16 mouse cellular contexts compared by ENCODE assay signal in the genomic region with DNA sequence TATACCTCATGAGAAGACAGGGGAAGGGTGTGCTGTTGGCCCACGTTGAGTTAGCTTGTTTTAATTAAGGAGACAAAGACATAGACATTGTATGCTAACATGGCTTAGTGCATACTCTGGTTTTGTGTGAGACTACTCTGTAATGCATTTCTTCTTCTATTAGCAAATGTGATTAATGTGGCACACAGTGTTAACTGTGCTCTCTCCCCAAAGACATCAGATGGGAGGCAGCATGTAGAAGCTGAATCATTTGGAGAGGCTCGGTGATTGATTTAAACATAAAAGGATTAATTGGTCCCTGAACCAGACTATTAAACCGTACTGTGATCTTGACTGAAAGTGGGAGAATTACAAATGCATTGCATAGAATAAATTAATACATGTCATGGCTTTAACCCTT.
DNase-seq lines count a peak whose midpoint lies in the region; ATAC-seq lines count a peak whose summit lies in the region.
"Had no signal": no experiment of that assay in that cellular context is flagged by ENCODE, and none has a peak within 500 bp of the region (broad histone marks: within the 10 kb centered on the region; RNA-seq: fewer than 3 reads in every experiment).

No protein-coding gene starts in this region.

- 9% methylated on average over 3 of the region's 3 CpGs for WGBS in forebrain, embryonic 13.5 days
- WGBS in forebrain, embryonic 11.5 days, result 40% methylated on average over 3 of the region's 3 CpGs
- WGBS in neural tube, embryonic 11.5 days, result 61% methylated on average over 3 of the region's 3 CpGs
- 18% methylated on average over 3 of the region's 3 CpGs for WGBS in hindbrain, embryonic 15.5 days
- WGBS in neural tube, embryonic 15.5 days, result 24% methylated on average over 3 of the region's 3 CpGs

- H3K9me3 ChIP-seq in forebrain, embryonic 13.5 days (replicated peaks), result no peaks in the 10 kb centered on the region
- no peaks in the 10 kb centered on the region for H3K9me3 ChIP-seq in forebrain, embryonic 11.5 days (ENCODE audit: control insufficient read depth, low read length)
- H3K9me3 ChIP-seq in neural tube, embryonic 11.5 days (ENCODE audit: control insufficient read depth, low read length), result no peaks in the 10 kb centered on the region
- no peaks in the 10 kb centered on the region for H3K9me3 ChIP-seq in hindbrain, embryonic 15.5 days
- no peaks in the 10 kb centered on the region for H3K9me3 ChIP-seq in neural tube, embryonic 15.5 days (replicated peaks)
- H3K9me3 ChIP-seq: G1E; heart, embryonic 10.5 days; limb, embryonic 10.5 days had no signal

- H3K4me3 ChIP-seq in forebrain, embryonic 13.5 days, result no peak overlapping the region
- no peak overlapping the region for H3K4me3 ChIP-seq in forebrain, embryonic 11.5 days (ENCODE audit: low read depth, low read length)
- H3K4me3 ChIP-seq in neural tube, embryonic 11.5 days (ENCODE audit: low read depth, low read length), result no peak overlapping the region
- H3K4me3 ChIP-seq in hindbrain, embryonic 15.5 days, result no peak overlapping the region
- no peak overlapping the region for H3K4me3 ChIP-seq in neural tube, embryonic 15.5 days (replicated peaks)
- H3K4me3 ChIP-seq: heart, embryonic 10.5 days; limb, embryonic 10.5 days had no signal

- H3K4me2 ChIP-seq in forebrain, embryonic 13.5 days, result peak overlapping the region; percentile 2
- no peak overlapping the region for H3K4me2 ChIP-seq in forebrain, embryonic 11.5 days (ENCODE audit: low read depth, low read length, severe bottlenecking)
- H3K4me2 ChIP-seq in neural tube, embryonic 11.5 days (ENCODE audit: low read depth), result no peak overlapping the region
- H3K4me2 ChIP-seq in hindbrain, embryonic 15.5 days, result no peak overlapping the region
- H3K4me2 ChIP-seq in neural tube, embryonic 15.5 days, result no peak overlapping the region

- DNase-seq in forebrain, embryonic 11.5 days (ENCODE audit: low spot score), result no peak
- no peak for DNase-seq in neural tube, embryonic 11.5 days (ENCODE audit: low spot score)
- DNase-seq in neural tube, embryonic 10.5 days (ENCODE audit: extremely low spot score, low spot score), result no peak
- no peak for DNase-seq in layer of hippocampus, adult 11-12 months (ENCODE audit: low spot score)
- DNase-seq: adrenal gland, postnatal 14 days; kidney, adult 18-20 months; liver, postnatal 0 days; lung, postnatal 10 days had no signal

- H3K36me3 ChIP-seq in forebrain, embryonic 13.5 days (ENCODE audit: poor library complexity, severe bottlenecking), result no peaks in the 10 kb centered on the region
- no peaks in the 10 kb centered on the region for H3K36me3 ChIP-seq in forebrain, embryonic 11.5 days (ENCODE audit: control insufficient read depth, insufficient read depth, low read length)
- no peaks in the 10 kb centered on the region for H3K36me3 ChIP-seq in neural tube, embryonic 11.5 days (ENCODE audit: control insufficient read depth, insufficient read depth, low read length)
- H3K36me3 ChIP-seq in hindbrain, embryonic 15.5 days, result no peaks in the 10 kb centered on the region
- H3K36me3 ChIP-seq in neural tube, embryonic 15.5 days, result no peaks in the 10 kb centered on the region
- H3K36me3 ChIP-seq: heart, embryonic 10.5 days; limb, embryonic 10.5 days had no signal

- H3K9ac ChIP-seq in forebrain, embryonic 13.5 days, result no peak overlapping the region
- H3K9ac ChIP-seq in forebrain, embryonic 11.5 days (ENCODE audit: low read length), result no peak overlapping the region
- no peak overlapping the region for H3K9ac ChIP-seq in neural tube, embryonic 11.5 days (ENCODE audit: low read length)
- no peak overlapping the region for H3K9ac ChIP-seq in hindbrain, embryonic 15.5 days
- no peak overlapping the region for H3K9ac ChIP-seq in neural tube, embryonic 15.5 days (replicated peaks)
- H3K9ac ChIP-seq: liver, postnatal 0 days had no signal

- H3K27ac ChIP-seq in forebrain, embryonic 13.5 days, result peak overlapping the region; percentile 83
- H3K27ac ChIP-seq in forebrain, embryonic 11.5 days (ENCODE audit: low read depth, low read length), result no peak overlapping the region; the same call in 1 of the 2 replicates
- 0 out of 2 replicates have a peak overlapping the region, but pooled peaks have one; percentile 7 for H3K27ac ChIP-seq in neural tube, embryonic 11.5 days (ENCODE audit: low read depth, low read length)
- peak overlapping the region; percentile 43 for H3K27ac ChIP-seq in hindbrain, embryonic 15.5 days (replicated peaks)
- H3K27ac ChIP-seq in neural tube, embryonic 15.5 days (replicated peaks), result peak overlapping the region; percentile 48; the same call in 1 of the 2 replicates
- H3K27ac ChIP-seq: heart, embryonic 10.5 days; kidney, postnatal 0 days; limb, embryonic 10.5 days had no signal

- H3K4me1 ChIP-seq in forebrain, embryonic 13.5 days, result peaks cover 95% of the 10 kb centered on the region
- peaks cover 15% of the 10 kb centered on the region for H3K4me1 ChIP-seq in forebrain, embryonic 11.5 days (replicated peaks; ENCODE audit: control insufficient read depth, insufficient read depth, low read length)
- peaks cover 10% of the 10 kb centered on the region for H3K4me1 ChIP-seq in neural tube, embryonic 11.5 days (ENCODE audit: control insufficient read depth, insufficient read depth, low read length)
- H3K4me1 ChIP-seq in hindbrain, embryonic 15.5 days (replicated peaks), result peaks cover 87% of the 10 kb centered on the region
- peaks cover 86% of the 10 kb centered on the region for H3K4me1 ChIP-seq in neural tube, embryonic 15.5 days

- H3K27me3 ChIP-seq in forebrain, embryonic 13.5 days, result no peaks in the 10 kb centered on the region
- no peaks in the 10 kb centered on the region for H3K27me3 ChIP-seq in forebrain, embryonic 11.5 days (ENCODE audit: control insufficient read depth, insufficient read depth, low read length)
- H3K27me3 ChIP-seq in neural tube, embryonic 11.5 days (ENCODE audit: control insufficient read depth, insufficient read depth, low read length), result no peaks in the 10 kb centered on the region
- no peaks in the 10 kb centered on the region for H3K27me3 ChIP-seq in hindbrain, embryonic 15.5 days
- H3K27me3 ChIP-seq in neural tube, embryonic 15.5 days (replicated peaks), result no peaks in the 10 kb centered on the region

- peak; percentile 60 for ATAC-seq in forebrain, embryonic 13.5 days
- no peak for ATAC-seq in forebrain, embryonic 11.5 days (replicated peaks; ENCODE audit: low FRiP score)
- ATAC-seq in neural tube, embryonic 11.5 days (ENCODE audit: insufficient read depth, low FRiP score, low TSS enrichment), result no peak
- peak; percentile 43; the same call in 1 of the 2 replicates for ATAC-seq in hindbrain, embryonic 15.5 days (ENCODE audit: low FRiP score, low read depth)
- no peak for ATAC-seq in neural tube, embryonic 15.5 days (ENCODE audit: low FRiP score)
- ATAC-seq in erythroid progenitor cell, adult 5-6 weeks (replicated peaks; ENCODE audit: low FRiP score, poor library complexity, severe bottlenecking), result no peak
- ATAC-seq: liver, postnatal 0 days had no signal

Comparison
In these comparisons a context has a peak if more than half of its experiments do, and no peak if none do; other contexts are left out.
1. ATAC-seq: peak in forebrain, embryonic 13.5 days (single experiment) and hindbrain, embryonic 15.5 days (single experiment); none in forebrain, embryonic 11.5 days (single experiment), neural tube, embryonic 11.5 days (single experiment), neural tube, embryonic 15.5 days (single experiment) and erythroid progenitor cell, adult 5-6 weeks (single experiment).